Mouse (Mus musculus) right cerebral cortex, postnatal 25 days (tissue): Measurements from ENCODE around the gene Ccdc107.
"Not testable (repeated sequence)": the region's sequence is repeated elsewhere in the genome, so short reads cannot be mapped to it uniquely, and the experiment has no call there.

ENCODE experiments used
- DNase-seq: peaks from one replicate; pipeline ENCODE4 v3.0.0; 2022

Gene Ccdc107

GRCm38 (mm10) chr4:43492821-43493185 lies at the start of gene Ccdc107:
Ccdc107 (plus strand) TSS chr4:43492900.
- peak; percentile 92 for DNase-seq

DNA sequence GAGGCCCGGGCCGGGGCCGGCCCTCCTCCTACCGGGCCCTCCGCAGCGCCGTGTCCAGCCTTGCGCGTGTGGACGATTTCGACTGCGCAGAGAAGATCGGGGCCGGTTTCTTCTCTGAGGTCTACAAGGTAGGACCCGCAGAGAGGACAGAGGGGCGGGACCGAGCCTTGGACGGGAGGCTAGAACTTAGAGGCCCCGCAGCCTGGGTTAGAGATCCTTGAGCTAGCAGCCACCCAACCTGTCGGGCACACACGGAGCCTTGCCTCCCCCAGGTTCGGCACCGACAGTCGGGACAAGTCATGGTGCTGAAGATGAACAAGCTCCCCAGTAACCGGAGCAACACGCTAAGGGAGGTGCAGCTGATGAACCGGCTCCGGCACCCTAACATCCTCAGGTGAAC lies 49.2 kb upstream of the Ccdc107 start:
- DNase-seq, result no peak

DNA sequence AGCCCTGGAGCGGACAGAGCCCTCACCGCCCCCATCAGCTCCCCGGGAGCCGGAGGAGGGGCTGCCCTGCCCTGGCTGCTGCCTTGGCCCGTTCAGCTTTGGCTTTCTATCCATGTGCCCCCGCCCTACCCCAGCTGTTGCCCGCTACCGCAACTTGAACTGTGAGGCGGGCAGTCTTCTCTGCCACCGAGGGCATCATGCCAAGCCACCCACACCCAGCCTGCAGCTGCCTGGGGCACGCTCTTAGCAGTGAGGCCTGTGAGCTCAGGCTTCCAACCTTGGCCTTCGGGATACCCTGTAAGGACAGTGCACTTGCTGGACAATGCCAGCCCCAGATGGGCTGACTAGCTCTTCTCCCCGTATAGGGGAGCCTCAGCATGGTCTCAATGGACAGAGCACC lies 45.4 kb upstream of the Ccdc107 start:
- no peak for DNase-seq

GRCm38 (mm10) chr4:43448554-43448953 lies 44.1 kb upstream of the Ccdc107 start:
- DNase-seq, result no peak

DNA sequence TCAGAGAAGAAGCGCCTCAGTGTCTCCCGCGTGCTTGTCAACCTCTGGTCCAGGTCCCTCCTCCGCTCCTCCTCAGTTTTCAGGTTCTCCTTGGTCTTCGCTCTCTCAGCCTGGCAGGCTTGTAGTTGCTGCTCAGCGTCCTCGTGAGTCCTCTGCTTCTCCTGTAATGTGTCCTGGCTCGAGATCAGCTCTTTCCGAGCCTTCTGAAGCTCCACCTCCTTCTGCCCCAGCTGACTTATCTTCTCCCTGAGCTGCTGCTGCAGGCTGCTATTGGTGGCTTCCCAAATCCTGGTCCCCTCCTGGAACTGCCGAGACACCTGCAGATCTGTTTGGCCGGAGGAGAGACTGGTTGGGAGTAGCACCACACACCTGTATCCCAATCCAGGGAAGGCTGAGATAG lies 40.4 kb upstream of the Ccdc107 start:
- DNase-seq, result no peak

GRCm38 (mm10) chr4:43453413-43453812 lies 39.3 kb upstream of the Ccdc107 start:
- DNase-seq, result no peak

GRCm38 (mm10) chr4:43454041-43454836 lies 38.5 kb upstream of the Ccdc107 start, which contains the start of gene Cd72:
Cd72 (minus strand) TSS chr4:43454628.
- no peak for DNase-seq

- DNase-seq, result no peak
These were observed 36.2 kb upstream of the Ccdc107 start for GRCm38 (mm10) chr4:43456470-43456869.

- no peak for DNase-seq
These were observed 35.6 kb upstream of the Ccdc107 start for GRCm38 (mm10) chr4:43457124-43457523.

DNA sequence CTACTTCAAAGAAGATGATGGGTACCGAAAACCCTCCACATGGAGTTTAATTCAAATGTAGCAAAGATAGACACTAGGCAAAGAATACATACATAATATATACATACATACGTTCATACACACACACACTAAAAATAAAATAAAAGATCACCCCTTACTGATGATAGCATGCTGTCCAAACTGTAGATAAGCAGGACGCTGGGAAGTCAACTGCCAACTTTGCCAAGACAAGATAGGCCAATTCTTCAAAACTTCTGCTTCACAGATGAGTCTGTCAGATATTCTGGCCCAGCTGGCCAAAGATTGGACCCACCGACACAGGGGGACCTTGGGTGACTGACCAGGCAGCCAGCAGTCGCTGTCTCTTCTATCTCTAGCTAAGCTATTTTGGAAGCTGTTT lies 29.6 kb upstream of the Ccdc107 start:
- DNase-seq, result no peak

- DNase-seq, result no peak
These were observed 26.8 kb upstream of the Ccdc107 start for GRCm38 (mm10) chr4:43465935-43466334.

- no peak for DNase-seq
These were observed 25.8 kb upstream of the Ccdc107 start for GRCm38 (mm10) chr4:43466872-43467271.

GRCm38 (mm10) chr4:43470301-43470700 lies 22.4 kb upstream of the Ccdc107 start:
- no peak for DNase-seq

GRCm38 (mm10) chr4:43473636-43474035 lies 19.1 kb upstream of the Ccdc107 start:
- DNase-seq, result no peak

DNA sequence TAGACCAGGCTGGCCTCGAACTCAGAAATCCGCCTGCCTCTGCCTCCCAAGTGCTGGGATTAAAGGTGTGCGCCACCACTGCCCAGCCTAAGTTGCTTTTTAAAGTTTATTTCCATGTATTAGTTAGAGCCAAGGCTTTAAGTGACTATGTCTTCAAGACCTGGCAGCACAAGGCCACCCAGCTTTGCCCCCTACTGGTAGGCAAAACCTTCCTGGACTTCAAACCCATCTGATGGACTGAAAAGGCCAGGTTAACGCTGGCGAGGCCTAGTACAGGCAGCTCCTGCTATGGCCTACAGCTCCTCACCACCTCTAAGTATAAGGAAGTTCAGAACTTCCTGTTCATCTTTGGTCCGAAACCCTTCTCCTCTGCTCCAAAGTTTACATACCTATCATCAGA lies 16.1 kb upstream of the Ccdc107 start:
- DNase-seq, result no peak

GRCm38 (mm10) chr4:43477857-43478533 lies 14.7 kb upstream of the Ccdc107 start:
- DNase-seq, result peak; percentile 83

- DNase-seq, result no peak
These were observed 14.2 kb upstream of the Ccdc107 start for GRCm38 (mm10) chr4:43478534-43478858.

DNA sequence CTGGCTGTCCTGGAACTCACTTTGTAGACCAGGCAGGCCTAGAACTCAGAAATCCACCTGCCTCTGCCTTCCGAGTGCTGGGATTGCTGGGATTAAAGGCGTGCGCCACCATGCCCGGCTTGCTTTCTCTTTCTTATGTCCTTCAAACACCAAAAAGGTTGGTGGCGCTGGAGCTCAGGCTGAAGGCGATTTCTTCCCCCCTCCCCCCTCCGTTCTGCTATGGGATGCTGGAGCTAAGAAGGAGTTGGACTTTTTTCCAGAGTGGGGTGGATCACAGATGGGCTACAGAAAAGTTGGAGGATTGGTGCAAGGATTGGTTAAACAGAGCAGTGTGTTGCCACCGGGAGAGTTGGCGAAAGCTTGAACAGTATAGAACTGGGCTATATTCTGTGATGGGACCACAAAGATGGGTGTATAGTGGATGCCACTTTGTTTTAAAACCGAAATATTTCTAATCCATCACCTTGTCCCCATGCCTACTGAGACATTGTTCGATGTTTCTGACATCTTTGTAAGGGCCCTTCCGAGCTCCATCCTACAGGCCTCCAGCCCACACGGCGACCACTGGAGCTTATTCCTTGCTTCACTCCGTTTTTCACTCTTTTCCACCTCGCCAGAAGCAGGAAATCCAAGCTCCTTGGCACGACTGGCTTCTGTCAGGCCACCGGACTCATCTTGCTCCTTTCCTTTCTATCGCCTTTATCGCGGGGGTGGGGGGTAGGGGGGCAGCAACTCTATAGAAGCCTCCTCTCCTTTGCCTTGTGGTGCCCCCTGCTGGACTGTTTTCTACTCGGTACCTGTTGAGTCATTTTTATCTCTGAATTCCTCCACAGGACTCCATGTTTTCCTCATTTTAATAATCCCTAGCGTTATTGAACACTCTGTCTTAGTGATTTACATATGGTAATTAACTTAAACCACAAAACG lies 13.5 kb upstream of the Ccdc107 start:
- DNase-seq, result peak; percentile 18

DNA sequence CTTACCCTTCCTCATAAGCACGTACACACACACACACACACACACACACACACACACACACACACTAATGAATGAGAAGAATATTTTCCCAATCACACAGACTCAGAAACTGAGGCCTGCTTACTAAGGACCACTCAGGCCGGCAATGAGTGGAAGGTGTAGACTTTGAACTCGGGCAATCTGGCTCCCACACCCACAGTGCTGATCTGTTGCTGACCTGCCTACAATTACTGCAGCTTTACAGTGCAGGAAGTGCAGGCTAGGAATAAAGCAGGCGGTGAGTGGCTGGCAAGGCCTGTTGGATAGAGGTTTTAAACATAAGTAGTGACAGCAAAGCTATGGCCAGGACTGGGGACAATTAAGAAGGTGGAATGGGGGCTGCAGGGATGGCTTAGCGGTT lies 11.7 kb upstream of the Ccdc107 start:
- DNase-seq, result no peak

- no peak for DNase-seq
These were observed 10.7 kb upstream of the Ccdc107 start for GRCm38 (mm10) chr4:43481894-43482456.

- no peak for DNase-seq
These were observed 10.1 kb upstream of the Ccdc107 start for GRCm38 (mm10) chr4:43482591-43482990.

DNA sequence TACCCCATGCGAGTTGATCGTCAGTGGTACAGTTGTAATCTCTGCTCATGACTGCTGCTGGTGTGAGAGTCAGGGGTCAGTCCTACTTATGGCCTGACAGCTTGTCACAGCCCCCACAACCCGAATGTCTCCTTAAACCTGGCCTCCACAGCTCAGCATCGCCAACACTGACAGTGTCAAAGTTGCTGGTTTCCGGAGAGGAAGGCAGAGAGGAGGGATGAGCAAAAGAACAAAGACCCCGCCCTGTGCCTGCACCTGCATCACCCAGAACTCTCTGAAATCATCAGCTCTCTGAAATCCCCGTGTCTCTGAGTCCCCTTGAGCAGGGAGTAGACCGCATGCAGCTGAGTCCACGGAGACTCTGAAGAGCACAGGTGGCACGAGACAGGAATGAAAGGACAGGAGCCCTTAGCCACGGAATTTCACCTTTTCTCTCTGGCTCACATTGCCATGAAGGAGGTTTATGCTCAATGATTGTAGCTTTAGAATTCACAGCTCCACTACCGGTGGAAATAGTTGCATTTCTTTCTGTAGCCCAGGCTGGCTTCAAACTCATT lies 9.1 kb upstream of the Ccdc107 start, which contains the start of gene Sit1:
Sit1 (minus strand) TSS at position 200 of the 557 bp plus-strand sequence.
- no peak for DNase-seq

DNA sequence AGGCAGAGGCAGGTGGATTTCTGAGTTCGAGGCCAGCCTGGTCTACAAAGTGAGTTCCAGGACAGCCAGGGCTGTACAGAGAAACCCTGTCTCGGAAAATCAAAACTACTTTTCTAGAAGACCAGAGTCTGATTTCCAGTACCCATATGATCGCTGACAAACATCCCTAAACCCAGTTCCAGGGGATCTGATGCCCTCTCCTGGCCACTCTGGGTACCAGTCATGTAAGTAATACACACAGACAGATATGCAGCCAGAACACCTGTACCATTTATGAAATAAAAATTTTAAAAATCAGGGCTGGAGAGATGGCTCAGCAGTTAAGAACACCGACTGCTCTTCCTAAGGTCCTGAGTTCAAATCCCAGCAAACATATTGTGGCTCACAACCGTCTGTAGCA lies 7.0 kb upstream of the Ccdc107 start:
- not testable (repeated sequence) for DNase-seq
